Mouse (Mus musculus) liver, embryonic 14 days (tissue): ENCODE results near the gene Taf1. TPM values are rescaled to one million over a fixed set of nuclear protein-coding genes. Genes with fewer than 3 reads are reported as not detected.

Experiments
- polyA plus RNA-seq: library from polyadenylated mRNA; depleted of rRNA; stranded (reverse); fragments of >200 nt; gene quantifications from 2 replicates; pipeline ENCODE4 v1.2.3, GENCODE M21; 2012; rRNA removed

The Taf1 gene
- 15.5 and 16.1 TPM in 2 replicates for polyA plus RNA-seq

GRCm38 (mm10) chrX:101532347-101533221 is at the start of gene Taf1:
Gene Taf1, plus strand, starts transcription at chrX:101532734.

GRCm38 (mm10) chrX:101639741-101640166 is 107.2 kb downstream of the Taf1 start, which contains the start of gene Ogt:
Gene Ogt, plus strand, starts transcription at chrX:101640060.

Other genes with a start within 250 kb of the Taf1 start
- 0.05 and 0.08 TPM in 2 replicates for gene Nlgn3, start 233.6 kb upstream of the Taf1 start, polyA plus RNA-seq
- gene Gjb1, start 156.4 kb upstream of the Taf1 start, polyA plus RNA-seq, result 42.1 and 45.2 TPM in 2 replicates
- 11.3 and 12.1 TPM in 2 replicates for gene Zmym3, start 111.9 kb upstream of the Taf1 start, polyA plus RNA-seq
- 134 TPM in 2 replicates for gene Nono, start 103.4 kb upstream of the Taf1 start, polyA plus RNA-seq
- gene Itgb1bp2, start 83.6 kb upstream of the Taf1 start, polyA plus RNA-seq, result 0.98 and 3.6 TPM in 2 replicates
- 53.8 and 64.5 TPM in 2 replicates for gene Ogt, start 107.3 kb downstream of the Taf1 start, polyA plus RNA-seq
- 0.19 and 0.27 TPM in 2 replicates for gene Cxcr3, start 201.5 kb downstream of the Taf1 start, polyA plus RNA-seq